Mouse (Mus musculus) liver, adult 2 months (tissue): ENCODE measurements around the gene Tmed10. TPM values are rescaled to one million over a fixed set of nuclear protein-coding genes. Genes with fewer than 3 reads are reported as not detected.

Source experiments
- DNase-seq: peaks from one replicate; pipeline ENCODE4 v3.0.0-alpha.2; 2011; ENCODE audit warnings: low read depth, low spot score; ENCODE audit errors: extremely low read depth
- H3K27ac ChIP-seq: fragments of 200-500 bp; replicated peaks from 2 replicates; pipeline ENCODE4 v1.5.1; 2012; ENCODE audit warnings: low read depth, mild to moderate bottlenecking, control low read depth, inconsistent platforms, low read length; ENCODE audit not compliant: insufficient read depth
- H3K27me3 ChIP-seq: fragments of 200-500 bp; 2 replicates; pipeline ENCODE4 v1.6.1; 2012; ENCODE audit warnings: mild to moderate bottlenecking, moderate library complexity, low read length, inconsistent platforms; ENCODE audit not compliant: control insufficient read depth, insufficient read depth
- H3K36me3 ChIP-seq: fragments of 200-500 bp; 2 replicates; pipeline ENCODE4 v1.6.1; 2012; ENCODE audit warnings: low read length, inconsistent platforms; ENCODE audit not compliant: control insufficient read depth, insufficient read depth
- H3K4me1 ChIP-seq: fragments of 200-500 bp; 2 replicates; pipeline ENCODE4 v1.6.1; 2011; ENCODE audit warnings: low read length; ENCODE audit not compliant: control insufficient read depth, insufficient read depth
- H3K4me3 ChIP-seq: fragments of 200-500 bp; 2 replicates; pipeline ENCODE4 v1.5.1; 2011; ENCODE audit warnings: low read depth, mild to moderate bottlenecking, control low read depth, low read length, moderate library complexity; ENCODE audit not compliant: insufficient read depth
- H3K79me2 ChIP-seq: fragments of 200-500 bp; 2 replicates; pipeline ENCODE4 v1.6.1; 2012; ENCODE audit warnings: inconsistent platforms, mild to moderate bottlenecking, low read length, moderate library complexity; ENCODE audit not compliant: control insufficient read depth, insufficient read depth
- H3K9ac ChIP-seq: fragments of 200-500 bp; 2 replicates; pipeline ENCODE4 v1.6.1; 2012; ENCODE audit warnings: low read depth, mild to moderate bottlenecking, control low read depth, inconsistent platforms, low read length
- CTCF ChIP-seq: fragments of 200-500 bp; IDR thresholded peaks from 2 replicates; pipeline ENCODE4 v1.5.1; 2011; ENCODE audit warnings: low read depth, low read length, control low read depth
- POLR2A ChIP-seq: fragments of 200-500 bp; IDR thresholded peaks from 2 replicates; pipeline ENCODE4 v1.6.1; 2011; ENCODE audit warnings: low read length, control low read depth; ENCODE audit not compliant: insufficient read depth; ENCODE audit errors: extremely low read depth
- WGBS: fragments of 180-500 bp; shearing (Covaris S2); methylation state at CpG from one replicate; pipeline ENCODE4 v1.1.7; 2018; 5-methylcytosine and 5-hydroxymethylcytosine counted together
- polyA plus RNA-seq: library from polyadenylated mRNA; depleted of rRNA; stranded (reverse); fragments of >200 nt; gene quantifications from 2 replicates; pipeline ENCODE4 v1.2.3, GENCODE M21; 2012; rRNA removed
- total RNA-seq: library from RNA; depleted of rRNA; stranded (reverse); fragments of >200 nt; gene quantifications from 2 replicates; pipeline ENCODE4 v1.2.3, GENCODE M21; 2014; rRNA removed

Tmed10 gene
- total RNA-seq (44.3 and 57.3 TPM in 2 replicates), polyA plus RNA-seq (151 and 152 TPM in 2 replicates)

DNA sequence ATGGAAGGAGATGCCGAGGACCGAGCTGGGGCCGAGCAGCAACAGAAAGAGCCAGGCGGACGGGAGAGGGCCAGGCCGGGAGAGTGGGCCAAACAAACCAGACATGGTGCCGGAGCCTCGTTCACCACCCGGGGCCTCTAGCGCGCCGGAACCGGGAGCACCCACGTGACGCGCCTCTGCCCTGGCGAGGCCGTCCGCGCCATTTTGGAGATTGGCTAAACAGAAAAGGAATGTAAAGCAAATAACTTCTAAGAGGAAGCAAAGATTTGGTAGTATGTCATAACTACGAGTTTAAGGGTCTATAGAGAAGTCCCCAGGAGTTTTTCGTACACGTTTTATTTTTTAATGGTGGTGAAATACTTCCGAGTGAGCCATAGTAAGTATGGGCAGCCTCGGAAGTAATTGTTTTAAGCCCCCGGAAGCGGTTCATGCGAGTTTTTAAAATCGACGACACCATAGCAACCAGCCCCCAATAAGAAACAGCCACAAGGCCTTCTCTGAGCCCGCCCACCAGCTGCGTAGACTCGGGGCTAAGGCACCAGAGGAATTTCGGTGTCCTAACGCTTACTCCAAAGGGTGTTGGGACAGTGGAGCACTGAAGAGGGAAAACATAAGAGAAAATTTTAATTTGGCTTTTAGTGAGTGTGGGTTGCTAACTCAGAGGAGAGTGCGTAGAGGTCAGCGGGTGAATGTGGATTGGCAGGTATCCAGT, at the start of gene Tmed10:
Gene Tmed10, minus strand, starts transcription at position 287 of the 712 bp plus-strand sequence.
- 1% methylated on average over 37 of the region's 37 CpGs for WGBS
- H3K36me3 ChIP-seq, result no peaks in the 10 kb centered on the region
- H3K4me3 ChIP-seq, result peak within 1 kb of the TSS; percentile 79

GRCm38 (mm10) chr12:85423236-85423635, 48.6 kb upstream of the Tmed10 start:
- Histone ChIP-seq H3K27ac (no peak overlapping the region), H3K27me3 (no peaks in the 10 kb centered on the region), H3K36me3 (no peaks in the 10 kb centered on the region), H3K4me1 (0 out of 2 replicates have a peak, but pooled peaks cover 3% of the 10 kb centered on the region), H3K79me2 (no peaks in the 10 kb centered on the region), H3K9ac (no peak overlapping the region), H3K4me3 (no peak overlapping the region)
- 93% methylated on average over 11 of the region's 11 CpGs for WGBS
- no peak for TF ChIP-seq POLR2A
- TF ChIP-seq CTCF, result no peak
- DNase-seq, result no peak

More for the DNA sequence above, at the start of gene Tmed10:
- Histone ChIP-seq H3K79me2 (peaks cover 29% of the 10 kb centered on the region; the same call in 1 of the 2 replicates), H3K4me1 (peaks cover 14% of the 10 kb centered on the region), H3K27ac (peak within 1 kb of the TSS; percentile 90), H3K9ac (peak within 1 kb of the TSS; percentile 98), H3K27me3 (no peaks in the 10 kb centered on the region)
- TF ChIP-seq CTCF, result no peak
- peak; percentile 48; the same call in 1 of the 2 replicates for TF ChIP-seq POLR2A
- peak; percentile 90 for DNase-seq

GRCm38 (mm10) chr12:85422536-85422935, 47.9 kb upstream of the Tmed10 start:
- no peak for TF ChIP-seq CTCF
- no peak for TF ChIP-seq POLR2A
- no peak overlapping the region for H3K9ac ChIP-seq

GRCm38 (mm10) chr12:85420945-85421344, 46.3 kb upstream of the Tmed10 start:
- H3K27ac ChIP-seq, result no peak overlapping the region
- DNase-seq, result no peak
- 83% methylated on average over 9 of the region's 9 CpGs for WGBS
- no peak overlapping the region for H3K9ac ChIP-seq
- no peaks in the 10 kb centered on the region for H3K27me3 ChIP-seq
- no peaks in the 10 kb centered on the region for H3K36me3 ChIP-seq
- 0 out of 2 replicates have a peak, but pooled peaks cover 3% of the 10 kb centered on the region for H3K4me1 ChIP-seq
- no peak overlapping the region for H3K4me3 ChIP-seq
- H3K79me2 ChIP-seq, result no peaks in the 10 kb centered on the region
- TF ChIP-seq CTCF, result no peak
- TF ChIP-seq POLR2A, result no peak

More at GRCm38 (mm10) chr12:85422536-85422935, 47.9 kb upstream of the Tmed10 start:
- Histone ChIP-seq H3K4me1 (0 out of 2 replicates have a peak, but pooled peaks cover 3% of the 10 kb centered on the region), H3K27ac (no peak overlapping the region), H3K79me2 (no peaks in the 10 kb centered on the region), H3K36me3 (no peaks in the 10 kb centered on the region), H3K4me3 (no peak overlapping the region), H3K27me3 (no peaks in the 10 kb centered on the region)
- WGBS, result 36% methylated on average over 8 of the region's 8 CpGs
- DNase-seq, result peak; percentile 50

- Histone ChIP-seq H3K9ac (no peak overlapping the region), H3K4me1 (0 out of 2 replicates have a peak, but pooled peaks cover 3% of the 10 kb centered on the region), H3K27ac (no peak overlapping the region), H3K4me3 (no peak overlapping the region), H3K79me2 (no peaks in the 10 kb centered on the region), H3K27me3 (no peaks in the 10 kb centered on the region), H3K36me3 (no peaks in the 10 kb centered on the region)
- no peak for DNase-seq
- 94% methylated on average over 9 of the region's 9 CpGs for WGBS
- TF ChIP-seq CTCF, result no peak
- no peak for TF ChIP-seq POLR2A
These were observed 43.2 kb upstream of the Tmed10 start for GRCm38 (mm10) chr12:85417845-85418244.

GRCm38 (mm10) chr12:85416298-85416697, 41.7 kb upstream of the Tmed10 start:
- 86% methylated on average over 5 of the region's 5 CpGs for WGBS
- TF ChIP-seq CTCF, result no peak
- TF ChIP-seq POLR2A, result no peak
- Histone ChIP-seq H3K36me3 (no peaks in the 10 kb centered on the region), H3K79me2 (no peaks in the 10 kb centered on the region), H3K27ac (no peak overlapping the region), H3K4me3 (no peak overlapping the region), H3K4me1 (no peaks in the 10 kb centered on the region), H3K27me3 (no peaks in the 10 kb centered on the region), H3K9ac (no peak overlapping the region)
- no peak for DNase-seq
